Mouse (Mus musculus) kidney, embryonic 16.5 days (tissue): ENCODE measurements around the gene Nomo1. TPM values are rescaled to one million over a fixed set of nuclear protein-coding genes. Genes with fewer than 3 reads are reported as not detected.
A peak's percentile ranks its signal among the peaks of the same experiment; 100 is the strongest.

Experiments
- ATAC-seq: fragments of 200-750 bp; cut with Nextera tagmentation; 2 replicates; pipeline ENCODE4 v1.8.0; 2017; ENCODE audit warnings: moderate TSS enrichment; ENCODE audit not compliant: low FRiP score, low TSS enrichment
- H3K27ac ChIP-seq: fragments of 300-500 bp; sonication (generic); 2 replicates; pipeline ENCODE4 v1.5.1; 2014; ENCODE audit warnings: low read length
- H3K27me3 ChIP-seq: fragments of 300-500 bp; sonication (generic); 2 replicates; pipeline ENCODE4 v1.6.1; 2014; ENCODE audit warnings: low read length, control low read depth, mixed read lengths; ENCODE audit not compliant: insufficient read depth
- H3K36me3 ChIP-seq: fragments of 300-500 bp; sonication (generic); 2 replicates; pipeline ENCODE4 v1.6.1; 2014; ENCODE audit warnings: low read length, control low read depth, mixed read lengths; ENCODE audit not compliant: insufficient read depth
- H3K4me1 ChIP-seq: fragments of 300-500 bp; sonication (generic); 2 replicates; pipeline ENCODE4 v1.6.1; 2014; ENCODE audit warnings: low read length, control low read depth, mixed read lengths; ENCODE audit not compliant: insufficient read depth
- H3K4me2 ChIP-seq: fragments of 300-500 bp; sonication (generic); replicated peaks from 2 replicates; pipeline ENCODE4 v1.6.1; 2014; ENCODE audit warnings: low read depth, low read length
- H3K4me3 ChIP-seq: fragments of 300-500 bp; sonication (generic); 2 replicates; pipeline ENCODE4 v1.5.1; 2014; ENCODE audit warnings: mild to moderate bottlenecking, low read length
- H3K9ac ChIP-seq: fragments of 300-500 bp; sonication (generic); replicated peaks from 2 replicates; pipeline ENCODE4 v1.6.1; 2014; ENCODE audit warnings: low read length
- H3K9me3 ChIP-seq: fragments of 300-500 bp; sonication (generic); 2 replicates; pipeline ENCODE4 v1.6.1; 2016; ENCODE audit warnings: low read length, control low read depth
- WGBS: fragments of 180-500 bp; shearing (Covaris S2); extraction: QIAGEN DNeasy Blood & Tissue Kit; methylation state at CpG from one replicate; pipeline ENCODE4 v1.1.7; 2014; 5-methylcytosine and 5-hydroxymethylcytosine counted together
- polyA plus RNA-seq: library from polyadenylated mRNA; unstranded; fragments of >200 nt; fragmentation: Nextera tagmentation; extraction: Ambion mirVana; gene quantifications from 2 replicates; pipeline ENCODE4 v1.2.1, GENCODE M21; 2015

The Nomo1 gene
- polyA plus RNA-seq, 1 experiment from 2014 or later: 44.4 TPM

- H3K9me3 ChIP-seq: no peaks in the 10 kb centered on the region
- no peaks in the 10 kb centered on the region for H3K36me3 ChIP-seq
- ATAC-seq: no peak
- no peaks in the 10 kb centered on the region for H3K27me3 ChIP-seq
- H3K4me2 ChIP-seq: no peak overlapping the region
- H3K4me1 ChIP-seq: peaks cover 6% of the 10 kb centered on the region; the same call in 1 of the 2 replicates
- WGBS: 29% methylated on average over 4 of the region's 4 CpGs
- no peak overlapping the region for H3K9ac ChIP-seq
- H3K4me3 ChIP-seq: no peak overlapping the region
- no peak overlapping the region for H3K27ac ChIP-seq
Measured at GRCm38 (mm10) chr7:46021951-46022350, 11.5 kb upstream of the Nomo1 start.

- H3K36me3 ChIP-seq: no peaks in the 10 kb centered on the region
- H3K9ac ChIP-seq: no peak overlapping the region
- H3K27me3 ChIP-seq: no peaks in the 10 kb centered on the region
- no peak overlapping the region for H3K4me3 ChIP-seq
- ATAC-seq: no peak
- H3K4me2 ChIP-seq: no peak overlapping the region
- peaks cover 4% of the 10 kb centered on the region; the same call in 1 of the 2 replicates for H3K4me1 ChIP-seq
- H3K27ac ChIP-seq: no peak overlapping the region
- no peaks in the 10 kb centered on the region for H3K9me3 ChIP-seq
- WGBS: 77% methylated on average over 9 of the region's 9 CpGs
Measured at GRCm38 (mm10) chr7:46025436-46025835, 8.1 kb upstream of the Nomo1 start.

GRCm38 (mm10) chr7:46028681-46029080, 4.8 kb upstream of the Nomo1 start:
- Histone ChIP-seq H3K36me3 (no peaks in the 10 kb centered on the region), H3K4me3 (no peak overlapping the region), H3K9ac (no peak overlapping the region), H3K27ac (no peak overlapping the region), H3K27me3 (no peaks in the 10 kb centered on the region), H3K9me3 (no peaks in the 10 kb centered on the region), H3K4me1 (peaks cover 4% of the 10 kb centered on the region; the same call in 1 of the 2 replicates), H3K4me2 (no peak overlapping the region)
- 88% methylated on average over 10 of the region's 10 CpGs for WGBS
- no peak for ATAC-seq

GRCm38 (mm10) chr7:46029299-46030144, 4.0 kb upstream of the Nomo1 start:
- ATAC-seq: no peak; the same call in 1 of the 2 replicates
- Histone ChIP-seq H3K4me1 (peaks cover 6% of the 10 kb centered on the region), H3K9ac (peak overlapping the region; percentile 43), H3K9me3 (no peaks in the 10 kb centered on the region), H3K36me3 (no peaks in the 10 kb centered on the region), H3K27me3 (no peaks in the 10 kb centered on the region), H3K4me3 (0 out of 2 replicates have a peak overlapping the region, but pooled peaks have one; percentile 18), H3K4me2 (peak overlapping the region; percentile 45), H3K27ac (peak overlapping the region; percentile 39; the same call in 1 of the 2 replicates)
- 65% methylated on average over 8 of the region's 9 CpGs for WGBS

GRCm38 (mm10) chr7:46030145-46030488, 3.4 kb upstream of the Nomo1 start, which contains the start of gene Abcc6:
Gene Abcc6, minus strand, starts transcription at chr7:46030302.
- Histone ChIP-seq H3K9me3 (no peaks in the 10 kb centered on the region), H3K36me3 (no peaks in the 10 kb centered on the region), H3K4me2 (peak within 1 kb of the TSS; percentile 45), H3K9ac (peak within 1 kb of the TSS; percentile 43), H3K4me1 (peaks cover 12% of the 10 kb centered on the region), H3K4me3 (0 out of 2 replicates have a peak within 1 kb of the TSS, but pooled peaks have one; percentile 18), H3K27me3 (no peaks in the 10 kb centered on the region), H3K27ac (peak within 1 kb of the TSS; percentile 39; the same call in 1 of the 2 replicates)
- 4% methylated on average over 11 of the region's 11 CpGs for WGBS
- ATAC-seq: peak; percentile 52

DNA sequence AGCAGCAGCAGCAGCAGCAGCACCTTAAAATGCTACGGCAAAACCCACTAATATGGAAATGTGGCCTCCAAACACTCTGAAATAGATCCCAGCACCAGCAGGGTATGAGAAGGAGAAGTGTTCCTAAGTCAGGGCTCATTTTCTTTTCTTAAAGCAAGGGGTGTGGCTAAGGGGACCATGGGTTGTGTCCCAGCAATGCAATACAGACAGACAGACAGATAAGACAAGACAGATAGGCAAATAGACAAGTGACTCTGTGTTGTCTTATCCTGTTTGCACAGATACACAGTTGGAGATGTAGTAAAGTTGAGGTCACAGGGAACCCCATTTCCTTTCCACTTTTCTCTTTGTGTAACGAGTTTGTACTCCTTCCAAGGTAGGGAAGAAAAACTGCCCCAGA, 2.4 kb upstream of the Nomo1 start:
- ATAC-seq: no peak
- no peak overlapping the region for H3K9ac ChIP-seq
- H3K4me1 ChIP-seq: peaks cover 13% of the 10 kb centered on the region
- no peak overlapping the region for H3K27ac ChIP-seq
- no peak overlapping the region for H3K4me2 ChIP-seq
- H3K27me3 ChIP-seq: no peaks in the 10 kb centered on the region
- 63% methylated on average over 2 of the region's 2 CpGs for WGBS
- no peak overlapping the region for H3K4me3 ChIP-seq
- H3K9me3 ChIP-seq: no peaks in the 10 kb centered on the region
- no peaks in the 10 kb centered on the region for H3K36me3 ChIP-seq

DNA sequence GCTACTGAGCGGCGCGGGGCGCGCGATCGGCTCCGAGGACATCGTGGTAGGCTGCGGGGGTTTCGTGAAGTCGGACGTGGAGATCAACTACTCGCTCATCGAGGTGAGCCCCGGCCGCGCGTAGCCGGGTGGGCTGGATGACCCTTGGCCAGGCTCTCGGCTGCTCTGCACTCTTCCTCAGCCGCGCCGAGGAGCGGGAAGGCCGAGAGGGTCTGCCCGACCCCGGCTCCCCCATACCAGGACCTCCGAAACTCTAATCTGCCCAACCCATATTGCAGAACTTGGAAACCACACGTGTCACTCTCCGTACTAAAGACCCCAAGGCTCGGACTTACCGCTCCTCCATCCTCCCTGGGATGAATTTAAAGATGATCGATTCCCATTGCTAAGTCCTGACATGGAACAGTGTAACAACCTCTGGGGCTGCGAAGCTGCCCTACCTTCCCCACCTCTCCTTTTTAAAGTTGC, 406 bp downstream of the Nomo1 start:
- peak; percentile 55 for ATAC-seq
- H3K9ac ChIP-seq: peak overlapping the region; percentile 76

GRCm38 (mm10) chr7:46034991-46035390, 1.5 kb downstream of the Nomo1 start:
- peaks cover 15% of the 10 kb centered on the region for H3K4me1 ChIP-seq
- H3K4me2 ChIP-seq: peak overlapping the region; percentile 68
- H3K9me3 ChIP-seq: no peaks in the 10 kb centered on the region
- peak overlapping the region; percentile 76 for H3K9ac ChIP-seq
- H3K27me3 ChIP-seq: no peaks in the 10 kb centered on the region
- H3K27ac ChIP-seq: no peak overlapping the region
- 75% methylated on average over 2 of the region's 2 CpGs for WGBS
- H3K4me3 ChIP-seq: peak overlapping the region; percentile 69; the same call in 1 of the 2 replicates
- H3K36me3 ChIP-seq: peaks cover 6% of the 10 kb centered on the region
- no peak for ATAC-seq

More for the DNA sequence above, 406 bp downstream of the Nomo1 start:
- Histone ChIP-seq H3K4me1 (peaks cover 16% of the 10 kb centered on the region), H3K36me3 (peaks cover 6% of the 10 kb centered on the region), H3K27me3 (no peaks in the 10 kb centered on the region), H3K9me3 (no peaks in the 10 kb centered on the region), H3K4me3 (peak overlapping the region; percentile 69), H3K27ac (no peak overlapping the region), H3K4me2 (peak overlapping the region; percentile 68)
- under 1% methylated on average over 35 of the region's 35 CpGs for WGBS

DNA sequence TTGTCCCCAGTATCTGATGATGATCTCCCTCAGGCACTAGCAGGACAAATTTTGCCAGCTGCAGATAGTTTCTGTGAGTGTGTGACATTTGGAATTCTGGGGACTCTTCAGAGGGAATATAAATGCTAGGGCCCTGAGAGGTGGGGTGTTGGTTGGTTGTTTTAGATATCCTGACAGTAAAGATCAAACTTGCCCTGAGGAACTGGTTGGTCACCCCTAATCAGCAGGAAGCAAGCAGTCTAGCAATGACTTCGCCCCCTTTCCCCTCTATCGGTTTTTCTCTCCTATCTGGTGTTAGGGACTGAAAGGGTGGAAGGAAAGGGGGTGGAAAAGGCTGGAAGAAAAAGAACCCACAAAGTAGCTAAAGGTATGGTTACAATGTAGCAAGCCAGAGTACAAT, 2.0 kb downstream of the Nomo1 start:
- Histone ChIP-seq H3K4me3 (no peak overlapping the region), H3K27me3 (no peaks in the 10 kb centered on the region), H3K4me2 (no peak overlapping the region), H3K9ac (no peak overlapping the region), H3K36me3 (peaks cover 6% of the 10 kb centered on the region), H3K4me1 (peaks cover 12% of the 10 kb centered on the region), H3K9me3 (no peaks in the 10 kb centered on the region), H3K27ac (no peak overlapping the region)
- WGBS: 83% methylated on average over 2 of the region's 2 CpGs
- no peak for ATAC-seq

- Histone ChIP-seq H3K9me3 (no peaks in the 10 kb centered on the region), H3K9ac (no peak overlapping the region), H3K4me2 (no peak overlapping the region), H3K4me1 (peaks cover 12% of the 10 kb centered on the region), H3K27me3 (no peaks in the 10 kb centered on the region), H3K27ac (no peak overlapping the region), H3K36me3 (peaks cover 16% of the 10 kb centered on the region), H3K4me3 (no peak overlapping the region)
- WGBS: 84% methylated on average over 6 of the region's 6 CpGs
- ATAC-seq: no peak
Measured at GRCm38 (mm10) chr7:46037433-46037832, 3.9 kb downstream of the Nomo1 start.
